Mouse (Mus musculus) B cell, adult 62 days (primary cell): Measurements from ENCODE around the gene Commd8. TPM values are rescaled to one million over a fixed set of nuclear protein-coding genes. Genes with fewer than 3 reads are reported as not detected.

Experiments
- total RNA-seq: library from RNA; stranded (reverse); gene quantifications from 4 replicates; pipeline ENCODE4 v1.2.4, GENCODE M21; 2023

Commd8 gene
- total RNA-seq: 77.0 to 88.1 TPM (median 79.3 TPM) in 4 replicates

GRCm38 (mm10) chr5:72167594-72168284 is at the start of gene Commd8:
TSS of gene Commd8 (minus strand) at chr5:72168189.

